In genomic region chr2:74147193-74147592, GRCm38 (mm10) we compare ENCODE assay signal across 26 mouse cellular contexts.
"Had no signal": no experiment of that assay in that cellular context is flagged by ENCODE, and none has a peak within 500 bp of the region (broad histone marks: within the 10 kb centered on the region; RNA-seq: fewer than 3 reads in every experiment).

No protein-coding gene starts in this region.

- ATAC-seq: hindbrain, embryonic 16.5 days; inflammation-experienced regulatory T-cells, adult 6 months; intestine, embryonic 15.5 days; intestine, postnatal 0 days had no signal

- H3K9ac ChIP-seq: hindbrain, embryonic 12.5 days; hindbrain, embryonic 14.5 days; intestine, embryonic 15.5 days; limb, embryonic 12.5 days; liver, embryonic 13.5 days; liver, embryonic 15.5 days had no signal

- H3K36me3 ChIP-seq: hindbrain, embryonic 10.5 days; hindbrain, embryonic 12.5 days; intestine, embryonic 15.5 days; limb, embryonic 10.5 days; limb, embryonic 12.5 days; liver, embryonic 13.5 days; liver, embryonic 15.5 days had no signal

- H3K9me3 ChIP-seq: hindbrain, embryonic 10.5 days; hindbrain, embryonic 12.5 days; intestine, embryonic 15.5 days; limb, embryonic 10.5 days; limb, embryonic 12.5 days; liver, embryonic 13.5 days; liver, embryonic 15.5 days had no signal

- H3K4me1 ChIP-seq: hindbrain, embryonic 10.5 days; hindbrain, embryonic 12.5 days; intestine, embryonic 15.5 days; liver, embryonic 13.5 days; liver, embryonic 15.5 days had no signal

- H3K27ac ChIP-seq: gastrocnemius, adult 2 months; heart, adult 2 months; hindbrain, embryonic 10.5 days; hindbrain, embryonic 12.5 days; hindbrain, embryonic 14.5 days; intestine, embryonic 15.5 days; left cerebral cortex, adult 2 months; limb, embryonic 10.5 days; limb, embryonic 12.5 days; liver, embryonic 13.5 days; liver, embryonic 15.5 days had no signal

- H3K27me3 ChIP-seq: hindbrain, embryonic 12.5 days; intestine, embryonic 15.5 days; limb, embryonic 12.5 days; liver, embryonic 13.5 days; liver, embryonic 15.5 days had no signal

- H3K4me2 ChIP-seq: heart, embryonic 11.5 days; hindbrain, embryonic 12.5 days; hindbrain, embryonic 14.5 days; intestine, embryonic 15.5 days; limb, embryonic 12.5 days; liver, embryonic 11.5 days; liver, embryonic 13.5 days; liver, embryonic 15.5 days had no signal

- H3K4me3 ChIP-seq: gastrocnemius, adult 2 months; heart, adult 2 months; hindbrain, embryonic 10.5 days; hindbrain, embryonic 12.5 days; intestine, embryonic 15.5 days; left cerebral cortex, adult 2 months; limb, embryonic 10.5 days; limb, embryonic 12.5 days; liver, embryonic 13.5 days; liver, embryonic 15.5 days had no signal

- DNase-seq: gastrocnemius, adult 2 months; gastrocnemius, postnatal 10 days; gastrocnemius, postnatal 25 days; heart, adult 2 months; heart, postnatal 10 days; heart, postnatal 4 days; kidney, adult 18-20 months; kidney, adult 8-10 months; kidney, postnatal 10 days; kidney, postnatal 25 days; kidney, postnatal 4 days; liver; liver, embryonic 13.5 days had no signal
